Mouse (Mus musculus): ENCODE measurements around the gene Erich2. TPM values are rescaled to one million over a fixed set of nuclear protein-coding genes. Genes with fewer than 3 reads are reported as not detected.
"Not testable (repeated sequence)": the region's sequence is repeated elsewhere in the genome, so short reads cannot be mapped to it uniquely, and the experiment has no call there.

The Erich2 gene
- polyA plus RNA-seq, 1 experiment from 2014 or later: 0.97 TPM

GRCm38 (mm10) chr2:70509021-70509632 is 508 bp downstream of the Erich2 start:
- ATAC-seq (replicated peaks; ENCODE audit: extremely low read depth, insufficient read depth, low FRiP score): peak; percentile 98
- peak overlapping the region; percentile 71 for H3K4me3 ChIP-seq (ENCODE audit: low read length)
- peaks cover 4% of the 10 kb centered on the region for H3K4me1 ChIP-seq (ENCODE audit: control insufficient read depth, insufficient read depth, low read length)
- H3K4me2 ChIP-seq (ENCODE audit: low read depth, low read length): peak overlapping the region; percentile 92
- H3K27me3 ChIP-seq (ENCODE audit: control insufficient read depth, insufficient read depth, low read length): 0 out of 2 replicates have a peak, but pooled peaks cover 3% of the 10 kb centered on the region
- H3K27ac ChIP-seq (ENCODE audit: low read length): no peak overlapping the region
- no peaks in the 10 kb centered on the region for H3K36me3 ChIP-seq (ENCODE audit: control insufficient read depth, insufficient read depth)
- H3K9me3 ChIP-seq (replicated peaks; ENCODE audit: control insufficient read depth, low read length): no peaks in the 10 kb centered on the region
- under 1% methylated on average over 55 of the region's 56 CpGs for WGBS
- peak overlapping the region; percentile 73 for H3K9ac ChIP-seq (ENCODE audit: low read length)

DNA sequence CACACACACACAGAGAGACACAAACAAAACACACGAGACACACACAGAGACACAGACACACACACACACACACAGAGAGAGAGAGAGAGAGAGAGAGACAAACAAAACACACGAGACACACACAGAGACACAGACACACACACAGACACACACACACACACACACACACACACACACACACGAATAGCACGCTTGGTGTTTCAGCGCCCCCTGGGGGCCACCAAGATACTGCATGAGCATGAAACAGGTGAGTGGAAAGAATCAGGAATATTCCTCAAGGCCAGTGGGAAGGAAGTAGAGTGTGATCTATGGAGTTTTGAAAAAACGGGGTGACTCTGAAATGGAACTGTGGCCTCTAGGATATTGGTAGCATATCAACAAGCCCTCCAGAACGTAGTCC is 29.7 kb downstream of the Erich2 start:
- H3K4me3 ChIP-seq (ENCODE audit: low read length); H3K27ac ChIP-seq (ENCODE audit: low read length); H3K4me1 ChIP-seq (ENCODE audit: control insufficient read depth, insufficient read depth, low read length); H3K4me2 ChIP-seq (ENCODE audit: low read depth, low read length); ATAC-seq (replicated peaks; ENCODE audit: extremely low read depth, insufficient read depth, low FRiP score); H3K9ac ChIP-seq (ENCODE audit: low read length); H3K9me3 ChIP-seq (replicated peaks; ENCODE audit: control insufficient read depth, low read length); H3K36me3 ChIP-seq (ENCODE audit: control insufficient read depth, insufficient read depth); H3K27me3 ChIP-seq (ENCODE audit: control insufficient read depth, insufficient read depth, low read length): not testable (repeated sequence)
- 45% methylated on average over 7 of the region's 7 CpGs for WGBS

DNA sequence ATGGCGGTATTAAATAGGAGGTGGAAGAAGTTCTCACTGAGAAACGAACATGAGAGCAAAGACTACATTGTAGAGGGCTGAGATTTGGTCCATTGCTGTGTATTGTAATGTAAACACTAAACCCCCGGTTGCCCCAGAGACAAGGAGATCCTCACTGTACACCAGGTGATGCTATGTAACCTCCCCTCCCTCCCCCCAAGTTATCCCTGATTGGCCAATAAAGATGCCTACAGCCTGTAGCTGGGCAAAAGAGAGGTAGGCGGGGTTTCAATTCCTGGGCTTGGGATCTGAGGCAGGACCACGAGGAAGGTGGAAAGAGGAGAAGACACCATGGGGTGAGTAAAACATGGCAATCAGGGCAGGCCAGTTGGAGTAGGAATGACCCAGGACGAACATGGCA is 42.1 kb downstream of the Erich2 start:
- Histone ChIP-seq H3K9ac (ENCODE audit: low read length) (no peak overlapping the region), H3K4me1 (ENCODE audit: control insufficient read depth, insufficient read depth, low read length) (no peaks in the 10 kb centered on the region), H3K4me2 (ENCODE audit: low read depth, low read length) (no peak overlapping the region), H3K27ac (ENCODE audit: low read length) (no peak overlapping the region), H3K4me3 (ENCODE audit: low read length) (no peak overlapping the region), H3K27me3 (ENCODE audit: control insufficient read depth, insufficient read depth, low read length) (no peaks in the 10 kb centered on the region), H3K36me3 (ENCODE audit: control insufficient read depth, insufficient read depth) (no peaks in the 10 kb centered on the region), H3K9me3 (replicated peaks; ENCODE audit: control insufficient read depth, low read length) (peaks cover 2% of the 10 kb centered on the region; the same call in 1 of the 2 replicates)
- no peak for ATAC-seq (replicated peaks; ENCODE audit: extremely low read depth, insufficient read depth, low FRiP score)
- 49% methylated on average over 6 of the region's 6 CpGs for WGBS

- Histone ChIP-seq H3K9me3 (replicated peaks; ENCODE audit: control insufficient read depth, low read length) (no peaks in the 10 kb centered on the region), H3K9ac (ENCODE audit: low read length) (no peak overlapping the region), H3K36me3 (ENCODE audit: control insufficient read depth, insufficient read depth) (no peaks in the 10 kb centered on the region), H3K4me2 (ENCODE audit: low read depth, low read length) (no peak overlapping the region), H3K4me3 (ENCODE audit: low read length) (no peak overlapping the region), H3K27ac (ENCODE audit: low read length) (no peak overlapping the region), H3K4me1 (ENCODE audit: control insufficient read depth, insufficient read depth, low read length) (no peaks in the 10 kb centered on the region), H3K27me3 (ENCODE audit: control insufficient read depth, insufficient read depth, low read length) (peaks cover 3% of the 10 kb centered on the region; the same call in 1 of the 2 replicates)
- WGBS: 68% methylated on average over 2 of the region's 2 CpGs
- no peak for ATAC-seq (replicated peaks; ENCODE audit: extremely low read depth, insufficient read depth, low FRiP score)
These were observed 42.8 kb downstream of the Erich2 start for GRCm38 (mm10) chr2:70551446-70551845.

DNA sequence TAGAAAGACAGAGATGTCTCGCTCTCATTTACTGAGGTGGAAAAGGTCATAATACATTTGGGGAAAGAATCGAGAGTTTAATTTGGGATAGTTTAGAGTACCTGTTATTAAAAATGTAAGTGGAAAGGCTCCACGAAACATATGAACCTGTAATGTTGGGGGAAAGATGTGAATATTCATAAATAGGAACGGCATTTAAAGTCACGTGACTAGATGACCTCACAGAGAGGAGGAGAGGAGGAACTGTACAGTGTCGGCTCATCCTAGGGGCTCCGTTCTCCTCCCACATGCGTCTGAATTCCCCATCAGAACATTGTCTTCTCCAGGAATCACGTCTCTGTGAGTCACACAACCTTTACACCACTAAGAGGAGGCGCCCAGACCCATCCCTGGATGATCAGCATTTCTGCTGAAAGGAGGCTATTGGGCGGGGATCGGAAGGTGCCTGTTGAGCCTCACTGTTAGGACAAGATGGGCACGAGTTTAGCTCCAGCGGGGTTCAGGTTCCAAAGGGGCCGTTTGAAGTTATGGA is 43.5 kb downstream of the Erich2 start:
- ATAC-seq (replicated peaks; ENCODE audit: extremely low read depth, insufficient read depth, low FRiP score): no peak
- Histone ChIP-seq H3K4me3 (ENCODE audit: low read length) (no peak overlapping the region), H3K27ac (ENCODE audit: low read length) (no peak overlapping the region), H3K36me3 (ENCODE audit: control insufficient read depth, insufficient read depth) (no peaks in the 10 kb centered on the region), H3K4me2 (ENCODE audit: low read depth, low read length) (no peak overlapping the region), H3K9me3 (replicated peaks; ENCODE audit: control insufficient read depth, low read length) (no peaks in the 10 kb centered on the region), H3K27me3 (ENCODE audit: control insufficient read depth, insufficient read depth, low read length) (peaks cover 9% of the 10 kb centered on the region), H3K4me1 (ENCODE audit: control insufficient read depth, insufficient read depth, low read length) (no peaks in the 10 kb centered on the region), H3K9ac (ENCODE audit: low read length) (no peak overlapping the region)
- 72% methylated on average over 15 of the region's 15 CpGs for WGBS

- ATAC-seq (replicated peaks; ENCODE audit: extremely low read depth, insufficient read depth, low FRiP score): no peak
- 62% methylated on average over 4 of the region's 4 CpGs for WGBS
These were observed 44.2 kb downstream of the Erich2 start, which contains the start of gene Gad1 for GRCm38 (mm10) chr2:70552772-70553171. Gene Gad1, plus strand, starts transcription at chr2:70553072.

DNA sequence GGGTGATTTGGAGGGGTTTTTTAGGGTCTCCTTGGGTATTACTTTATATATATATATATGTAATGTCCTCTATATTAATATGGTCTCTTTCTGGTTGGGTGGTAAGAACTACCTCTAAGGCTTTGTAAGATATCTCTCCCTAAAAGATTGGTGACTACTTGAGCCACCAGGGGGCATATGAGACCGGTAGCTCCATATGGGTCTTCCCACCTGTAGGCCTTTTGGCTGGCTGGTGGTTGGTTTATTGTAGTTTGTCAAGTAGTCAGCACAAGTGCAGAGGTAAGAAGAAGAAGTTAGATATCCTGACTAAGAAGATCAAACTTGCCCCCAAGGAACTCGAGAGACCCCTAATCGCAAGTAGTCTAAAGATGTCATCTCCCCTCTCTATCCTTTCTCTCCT is 45.2 kb downstream of the Erich2 start:
- H3K9ac ChIP-seq (ENCODE audit: low read length): no peak overlapping the region
- H3K4me2 ChIP-seq (ENCODE audit: low read depth, low read length): no peak overlapping the region
- no peak overlapping the region for H3K4me3 ChIP-seq (ENCODE audit: low read length)
- no peak for ATAC-seq (replicated peaks; ENCODE audit: extremely low read depth, insufficient read depth, low FRiP score)
- WGBS: 80% methylated on average over 3 of the region's 3 CpGs
- H3K27ac ChIP-seq (ENCODE audit: low read length): no peak overlapping the region
- no peaks in the 10 kb centered on the region for H3K9me3 ChIP-seq (replicated peaks; ENCODE audit: control insufficient read depth, low read length)
- peaks cover 18% of the 10 kb centered on the region for H3K27me3 ChIP-seq (ENCODE audit: control insufficient read depth, insufficient read depth, low read length)
- no peaks in the 10 kb centered on the region for H3K36me3 ChIP-seq (ENCODE audit: control insufficient read depth, insufficient read depth)
- no peaks in the 10 kb centered on the region for H3K4me1 ChIP-seq (ENCODE audit: control insufficient read depth, insufficient read depth, low read length)

More at GRCm38 (mm10) chr2:70552772-70553171, 44.2 kb downstream of the Erich2 start, which contains the start of gene Gad1:
- Histone ChIP-seq H3K36me3 (ENCODE audit: control insufficient read depth, insufficient read depth) (no peaks in the 10 kb centered on the region), H3K27ac (ENCODE audit: low read length) (no peak within 1 kb of the TSS), H3K4me1 (ENCODE audit: control insufficient read depth, insufficient read depth, low read length) (no peaks in the 10 kb centered on the region), H3K9ac (ENCODE audit: low read length) (no peak within 1 kb of the TSS), H3K4me2 (ENCODE audit: low read depth, low read length) (no peak within 1 kb of the TSS), H3K9me3 (replicated peaks; ENCODE audit: control insufficient read depth, low read length) (no peaks in the 10 kb centered on the region), H3K4me3 (ENCODE audit: low read length) (no peak within 1 kb of the TSS), H3K27me3 (ENCODE audit: control insufficient read depth, insufficient read depth, low read length) (peaks cover 14% of the 10 kb centered on the region)

GRCm38 (mm10) chr2:70558112-70558842 is 49.7 kb downstream of the Erich2 start:
- Histone ChIP-seq H3K4me2 (ENCODE audit: low read depth, low read length) (no peak overlapping the region), H3K27me3 (ENCODE audit: control insufficient read depth, insufficient read depth, low read length) (peaks cover 62% of the 10 kb centered on the region), H3K9ac (ENCODE audit: low read length) (no peak overlapping the region), H3K4me1 (ENCODE audit: control insufficient read depth, insufficient read depth, low read length) (peaks cover 6% of the 10 kb centered on the region), H3K4me3 (ENCODE audit: low read length) (no peak overlapping the region), H3K36me3 (ENCODE audit: control insufficient read depth, insufficient read depth) (no peaks in the 10 kb centered on the region), H3K27ac (ENCODE audit: low read length) (no peak overlapping the region), H3K9me3 (replicated peaks; ENCODE audit: control insufficient read depth, low read length) (no peaks in the 10 kb centered on the region)
- ATAC-seq (replicated peaks; ENCODE audit: extremely low read depth, insufficient read depth, low FRiP score): no peak
- WGBS: 6% methylated on average over 18 of the region's 18 CpGs

- H3K9me3 ChIP-seq (replicated peaks; ENCODE audit: control insufficient read depth, low read length): no peaks in the 10 kb centered on the region
- 9% methylated on average over 24 of the region's 24 CpGs for WGBS
- H3K4me3 ChIP-seq (ENCODE audit: low read length): no peak overlapping the region
- peaks cover 68% of the 10 kb centered on the region for H3K27me3 ChIP-seq (ENCODE audit: control insufficient read depth, insufficient read depth, low read length)
- H3K4me2 ChIP-seq (ENCODE audit: low read depth, low read length): no peak overlapping the region
- no peak for ATAC-seq (replicated peaks; ENCODE audit: extremely low read depth, insufficient read depth, low FRiP score)
- peaks cover 10% of the 10 kb centered on the region for H3K4me1 ChIP-seq (ENCODE audit: control insufficient read depth, insufficient read depth, low read length)
- H3K27ac ChIP-seq (ENCODE audit: low read length): no peak overlapping the region
- no peak overlapping the region for H3K9ac ChIP-seq (ENCODE audit: low read length)
- H3K36me3 ChIP-seq (ENCODE audit: control insufficient read depth, insufficient read depth): no peaks in the 10 kb centered on the region
These were observed 50.3 kb downstream of the Erich2 start for GRCm38 (mm10) chr2:70558843-70559451.

Data from heart, embryonic 16.5 days (tissue).